Mouse (Mus musculus): ENCODE measurements around the gene Ino80d. TPM values are rescaled to one million over a fixed set of nuclear protein-coding genes. Genes with fewer than 3 reads are reported as not detected.

Ino80d gene
- polyA plus RNA-seq, 1 experiment from 2014 or later, result 10.5 TPM

GRCm38 (mm10) chr1:62950526-62950925, 163.9 kb downstream of the Ino80d start:
- no peaks in the 10 kb centered on the region for H3K36me3 ChIP-seq (ENCODE audit: control insufficient read depth, insufficient read depth)
- H3K4me2 ChIP-seq (ENCODE audit: low read length), result no peak overlapping the region
- no peak overlapping the region for H3K9ac ChIP-seq (replicated peaks; ENCODE audit: low read depth, low read length)
- WGBS, result 88% methylated on average over 9 of the region's 9 CpGs
- no peak overlapping the region for H3K27ac ChIP-seq (ENCODE audit: low read length)
- no peaks in the 10 kb centered on the region for H3K9me3 ChIP-seq (ENCODE audit: control insufficient read depth, low read length)
- no peak overlapping the region for H3K4me3 ChIP-seq (replicated peaks; ENCODE audit: low read length)
- H3K4me1 ChIP-seq (replicated peaks; ENCODE audit: control insufficient read depth, insufficient read depth, low read length), result no peaks in the 10 kb centered on the region; the same call in 1 of the 2 replicates
- no peak for ATAC-seq
- H3K27me3 ChIP-seq (replicated peaks; ENCODE audit: control insufficient read depth, insufficient read depth, low read length), result 0 out of 2 replicates have a peak, but pooled peaks cover 2% of the 10 kb centered on the region

DNA sequence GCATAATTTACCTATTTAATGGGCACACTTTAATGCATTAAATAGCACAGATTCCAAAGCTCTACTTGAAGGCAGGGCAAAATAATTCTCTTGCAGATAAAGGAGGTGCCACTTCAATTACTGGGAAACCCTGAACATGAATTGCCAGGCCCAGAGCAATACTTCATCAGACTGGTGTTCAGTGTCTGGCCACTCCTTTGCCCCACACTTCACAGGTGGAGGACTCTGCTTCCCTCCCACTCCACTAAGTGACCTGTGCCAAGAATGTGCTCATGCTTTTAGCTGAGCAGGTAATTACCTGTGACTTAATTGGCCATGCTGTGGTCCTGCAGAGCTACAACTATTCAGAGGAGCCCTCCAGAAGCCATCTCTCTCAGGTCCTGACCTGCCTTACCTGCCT, 166.7 kb downstream of the Ino80d start:
- Histone ChIP-seq H3K27me3 (replicated peaks; ENCODE audit: control insufficient read depth, insufficient read depth, low read length) (0 out of 2 replicates have a peak, but pooled peaks cover 2% of the 10 kb centered on the region), H3K27ac (ENCODE audit: low read length) (no peak overlapping the region), H3K9ac (replicated peaks; ENCODE audit: low read depth, low read length) (no peak overlapping the region), H3K4me3 (replicated peaks; ENCODE audit: low read length) (no peak overlapping the region), H3K4me1 (replicated peaks; ENCODE audit: control insufficient read depth, insufficient read depth, low read length) (no peaks in the 10 kb centered on the region; the same call in 1 of the 2 replicates), H3K4me2 (ENCODE audit: low read length) (no peak overlapping the region), H3K9me3 (ENCODE audit: control insufficient read depth, low read length) (no peaks in the 10 kb centered on the region), H3K36me3 (ENCODE audit: control insufficient read depth, insufficient read depth) (no peaks in the 10 kb centered on the region)
- no peak for ATAC-seq

DNA sequence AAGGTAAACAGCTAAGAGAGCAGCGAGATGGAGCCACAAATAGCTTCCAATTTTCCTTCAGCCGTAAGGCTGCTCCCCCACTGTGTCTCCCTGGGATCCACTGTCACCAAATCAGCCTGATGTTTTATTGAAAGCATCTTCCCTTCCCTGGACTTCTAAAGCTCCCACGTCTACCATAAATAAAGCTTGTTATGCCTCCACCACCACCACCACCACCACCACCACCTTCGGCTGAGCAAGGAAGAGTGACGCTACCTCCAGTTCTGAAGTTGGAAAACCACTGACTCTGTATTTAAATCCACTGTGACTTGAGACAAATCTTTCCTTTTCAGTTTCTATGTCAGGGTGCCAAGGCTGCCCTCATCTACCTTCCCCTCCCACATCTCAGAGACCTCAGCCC, 167.5 kb downstream of the Ino80d start:
- Histone ChIP-seq H3K9ac (replicated peaks; ENCODE audit: low read depth, low read length) (no peak overlapping the region), H3K4me2 (ENCODE audit: low read length) (no peak overlapping the region), H3K36me3 (ENCODE audit: control insufficient read depth, insufficient read depth) (no peaks in the 10 kb centered on the region), H3K9me3 (ENCODE audit: control insufficient read depth, low read length) (no peaks in the 10 kb centered on the region), H3K4me1 (replicated peaks; ENCODE audit: control insufficient read depth, insufficient read depth, low read length) (no peaks in the 10 kb centered on the region; the same call in 1 of the 2 replicates), H3K27me3 (replicated peaks; ENCODE audit: control insufficient read depth, insufficient read depth, low read length) (0 out of 2 replicates have a peak, but pooled peaks cover 2% of the 10 kb centered on the region), H3K27ac (ENCODE audit: low read length) (no peak overlapping the region), H3K4me3 (replicated peaks; ENCODE audit: low read length) (no peak overlapping the region)
- ATAC-seq, result no peak
- WGBS, result 70% methylated on average over 5 of the region's 5 CpGs

DNA sequence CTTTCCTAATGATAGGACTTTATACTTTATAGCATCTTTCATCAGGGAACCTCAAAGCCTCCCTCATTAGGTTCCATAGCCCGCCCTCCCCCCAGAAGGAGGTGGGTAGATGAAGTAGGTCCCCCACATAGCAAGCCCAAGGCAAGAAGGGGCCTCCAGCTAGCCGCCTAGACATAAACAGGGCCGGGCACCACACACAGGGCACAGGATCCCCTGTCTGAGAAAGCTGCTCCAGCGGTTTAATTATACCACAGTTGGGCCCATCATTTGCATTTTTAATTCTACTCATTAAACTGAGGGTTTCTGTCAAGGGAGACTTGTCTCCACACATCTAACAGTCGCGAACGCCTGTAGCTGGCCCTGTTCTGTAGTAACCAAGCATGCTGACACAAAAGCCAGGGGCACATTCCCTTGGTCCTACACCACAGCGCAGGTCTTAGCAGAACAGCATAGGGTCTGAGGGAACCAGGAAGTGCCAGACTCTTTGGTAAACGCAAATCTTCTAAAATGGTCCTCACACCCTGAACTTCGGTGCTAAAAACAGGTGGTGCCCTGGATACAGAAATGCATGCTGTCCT, 179.6 kb downstream of the Ino80d start:
- Histone ChIP-seq H3K9ac (replicated peaks; ENCODE audit: low read depth, low read length) (no peak overlapping the region), H3K4me1 (replicated peaks; ENCODE audit: control insufficient read depth, insufficient read depth, low read length) (peaks cover 23% of the 10 kb centered on the region), H3K4me2 (ENCODE audit: low read length) (peak overlapping the region; percentile 51), H3K27me3 (replicated peaks; ENCODE audit: control insufficient read depth, insufficient read depth, low read length) (peaks cover 23% of the 10 kb centered on the region), H3K27ac (ENCODE audit: low read length) (peak overlapping the region; percentile 71), H3K4me3 (replicated peaks; ENCODE audit: low read length) (no peak overlapping the region), H3K36me3 (ENCODE audit: control insufficient read depth, insufficient read depth) (no peaks in the 10 kb centered on the region), H3K9me3 (ENCODE audit: control insufficient read depth, low read length) (no peaks in the 10 kb centered on the region)
- 25% methylated on average over 10 of the region's 10 CpGs for WGBS
- peak; percentile 62 for ATAC-seq

DNA sequence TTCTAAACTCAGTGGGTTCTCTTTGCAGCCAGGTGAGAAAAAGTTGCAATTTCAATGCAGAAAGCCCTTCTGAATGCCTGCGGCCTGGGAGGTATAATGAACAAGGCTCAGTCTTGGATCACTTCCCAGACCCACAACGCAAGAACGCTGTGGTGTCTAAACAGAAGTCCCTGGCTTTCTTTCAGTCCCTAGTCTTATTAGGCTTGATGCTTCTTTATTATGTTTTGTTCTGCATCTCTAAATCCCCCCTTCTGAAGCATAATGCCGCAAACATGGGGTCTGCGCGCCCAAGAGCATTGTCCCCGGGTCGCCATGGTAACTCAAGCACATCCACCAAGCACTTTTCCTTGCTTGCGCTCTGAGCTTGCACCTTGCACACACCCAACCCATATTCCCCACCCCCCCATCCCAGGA, 180.4 kb downstream of the Ino80d start:
- peaks cover 23% of the 10 kb centered on the region for H3K4me1 ChIP-seq (replicated peaks; ENCODE audit: control insufficient read depth, insufficient read depth, low read length)
- H3K9me3 ChIP-seq (ENCODE audit: control insufficient read depth, low read length), result no peaks in the 10 kb centered on the region
- ATAC-seq, result peak; percentile 87
- peak overlapping the region; percentile 71 for H3K27ac ChIP-seq (ENCODE audit: low read length)
- H3K27me3 ChIP-seq (replicated peaks; ENCODE audit: control insufficient read depth, insufficient read depth, low read length), result peaks cover 25% of the 10 kb centered on the region
- 8% methylated on average over 9 of the region's 9 CpGs for WGBS
- H3K4me3 ChIP-seq (replicated peaks; ENCODE audit: low read length), result peak overlapping the region; percentile 21
- 0 out of 2 replicates have a peak overlapping the region, but pooled peaks have one; percentile 3 for H3K9ac ChIP-seq (replicated peaks; ENCODE audit: low read depth, low read length)
- H3K36me3 ChIP-seq (ENCODE audit: control insufficient read depth, insufficient read depth), result no peaks in the 10 kb centered on the region
- H3K4me2 ChIP-seq (ENCODE audit: low read length), result peak overlapping the region; percentile 51

DNA sequence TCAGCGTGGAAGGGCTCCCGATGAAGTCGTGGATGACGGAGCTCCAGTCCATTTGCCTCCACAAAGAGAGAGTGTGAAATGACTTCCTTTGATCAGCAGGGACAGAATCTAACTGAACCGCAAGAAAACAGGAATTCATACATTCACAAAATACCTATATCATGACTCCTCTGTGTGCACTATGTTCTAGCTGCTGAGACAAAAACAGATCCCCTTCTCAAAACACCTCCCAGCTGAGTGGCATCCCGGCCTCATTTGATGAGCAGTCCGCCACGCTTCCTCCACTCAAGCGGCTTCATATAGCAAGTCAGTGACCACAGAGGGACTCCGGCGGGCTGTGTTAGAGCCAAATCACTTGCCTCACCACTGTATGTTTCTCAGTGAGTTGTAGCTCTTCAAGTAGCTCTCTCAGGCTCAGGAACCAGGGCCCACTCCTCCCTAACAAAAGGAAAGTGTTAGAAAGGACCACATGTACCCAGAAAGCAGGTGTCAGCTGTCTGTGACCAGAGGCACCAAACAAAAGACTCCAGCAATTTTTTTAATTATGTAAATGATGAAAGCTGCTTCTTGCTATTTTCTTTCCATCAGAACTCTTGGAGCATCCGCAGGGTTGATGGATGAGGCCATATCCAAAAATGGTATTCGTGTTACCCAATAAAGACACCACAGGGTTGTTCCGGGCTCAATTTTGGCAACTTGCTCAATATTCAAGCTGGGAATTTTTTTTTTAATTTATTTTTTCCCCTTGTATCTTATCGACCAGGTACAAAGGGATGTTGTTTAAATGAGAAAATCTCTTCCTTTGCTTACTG, 181.0 kb downstream of the Ino80d start:
- no peaks in the 10 kb centered on the region for H3K9me3 ChIP-seq (ENCODE audit: control insufficient read depth, low read length)
- H3K4me1 ChIP-seq (replicated peaks; ENCODE audit: control insufficient read depth, insufficient read depth, low read length), result peaks cover 23% of the 10 kb centered on the region
- H3K27me3 ChIP-seq (replicated peaks; ENCODE audit: control insufficient read depth, insufficient read depth, low read length), result peaks cover 25% of the 10 kb centered on the region
- ATAC-seq, result 0 out of 2 replicates have a peak, but pooled peaks have one; percentile 24
- 40% methylated on average over 15 of the region's 15 CpGs for WGBS
- no peak overlapping the region for H3K9ac ChIP-seq (replicated peaks; ENCODE audit: low read depth, low read length)
- H3K4me3 ChIP-seq (replicated peaks; ENCODE audit: low read length), result no peak overlapping the region
- peak overlapping the region; percentile 51; the same call in 1 of the 2 replicates for H3K4me2 ChIP-seq (ENCODE audit: low read length)
- H3K36me3 ChIP-seq (ENCODE audit: control insufficient read depth, insufficient read depth), result no peaks in the 10 kb centered on the region
- H3K27ac ChIP-seq (ENCODE audit: low read length), result peak overlapping the region; percentile 71

DNA sequence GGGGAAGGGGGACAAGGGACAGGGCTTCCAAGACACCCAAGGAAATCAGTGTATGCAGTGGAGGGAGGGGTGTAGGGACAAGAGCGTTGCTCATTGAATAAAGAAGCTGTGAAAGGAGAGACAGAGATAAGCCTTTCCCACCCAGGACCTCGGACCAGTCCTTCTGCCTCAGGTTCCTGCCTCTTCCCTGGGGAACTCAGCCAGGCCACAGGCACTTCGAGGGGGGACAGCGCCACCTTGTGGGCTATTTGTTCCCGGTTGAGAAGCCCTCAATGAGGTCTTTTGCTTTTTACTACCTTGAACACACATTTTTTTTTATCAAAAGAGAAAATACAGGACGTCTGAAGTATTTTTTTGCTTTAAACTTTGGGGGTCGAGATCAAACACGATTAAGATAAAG, 185.0 kb downstream of the Ino80d start:
- ATAC-seq, result no peak
- WGBS, result 2% methylated on average over 8 of the region's 8 CpGs
- H3K4me2 ChIP-seq (ENCODE audit: low read length), result no peak overlapping the region

DNA sequence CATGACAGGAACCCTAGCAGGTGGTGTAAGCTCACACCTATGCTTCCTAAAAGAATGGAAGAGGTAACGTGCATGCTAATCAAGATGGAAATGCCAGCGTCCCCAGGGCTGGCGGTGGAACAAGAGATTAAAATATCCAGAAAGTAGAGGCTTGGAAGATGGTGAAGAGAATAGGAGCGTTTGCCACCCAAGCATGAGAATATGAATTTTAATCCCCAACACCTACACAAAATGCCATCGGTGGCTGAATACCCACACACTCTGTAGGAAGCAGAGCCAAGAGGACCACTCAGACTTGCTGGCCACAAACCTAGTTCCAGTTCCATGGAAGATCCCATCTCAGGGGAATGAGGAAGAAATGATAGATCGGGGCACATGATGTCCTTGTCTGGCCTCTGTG, 195.2 kb downstream of the Ino80d start:
- Histone ChIP-seq H3K4me2 (ENCODE audit: low read length) (no peak overlapping the region), H3K9me3 (ENCODE audit: control insufficient read depth, low read length) (no peaks in the 10 kb centered on the region), H3K4me3 (replicated peaks; ENCODE audit: low read length) (no peak overlapping the region), H3K9ac (replicated peaks; ENCODE audit: low read depth, low read length) (no peak overlapping the region), H3K36me3 (ENCODE audit: control insufficient read depth, insufficient read depth) (no peaks in the 10 kb centered on the region), H3K27ac (ENCODE audit: low read length) (no peak overlapping the region), H3K4me1 (replicated peaks; ENCODE audit: control insufficient read depth, insufficient read depth, low read length) (no peaks in the 10 kb centered on the region), H3K27me3 (replicated peaks; ENCODE audit: control insufficient read depth, insufficient read depth, low read length) (0 out of 2 replicates have a peak, but pooled peaks cover 2% of the 10 kb centered on the region)
- ATAC-seq, result no peak
- 94% methylated on average over 6 of the region's 6 CpGs for WGBS

More for the DNA sequence above, 185.0 kb downstream of the Ino80d start:
- Histone ChIP-seq H3K9ac (replicated peaks; ENCODE audit: low read depth, low read length) (no peak overlapping the region), H3K4me1 (replicated peaks; ENCODE audit: control insufficient read depth, insufficient read depth, low read length) (peaks cover 15% of the 10 kb centered on the region), H3K27me3 (replicated peaks; ENCODE audit: control insufficient read depth, insufficient read depth, low read length) (peaks cover 27% of the 10 kb centered on the region), H3K9me3 (ENCODE audit: control insufficient read depth, low read length) (no peaks in the 10 kb centered on the region), H3K4me3 (replicated peaks; ENCODE audit: low read length) (no peak overlapping the region), H3K27ac (ENCODE audit: low read length) (no peak overlapping the region), H3K36me3 (ENCODE audit: control insufficient read depth, insufficient read depth) (no peaks in the 10 kb centered on the region)

DNA sequence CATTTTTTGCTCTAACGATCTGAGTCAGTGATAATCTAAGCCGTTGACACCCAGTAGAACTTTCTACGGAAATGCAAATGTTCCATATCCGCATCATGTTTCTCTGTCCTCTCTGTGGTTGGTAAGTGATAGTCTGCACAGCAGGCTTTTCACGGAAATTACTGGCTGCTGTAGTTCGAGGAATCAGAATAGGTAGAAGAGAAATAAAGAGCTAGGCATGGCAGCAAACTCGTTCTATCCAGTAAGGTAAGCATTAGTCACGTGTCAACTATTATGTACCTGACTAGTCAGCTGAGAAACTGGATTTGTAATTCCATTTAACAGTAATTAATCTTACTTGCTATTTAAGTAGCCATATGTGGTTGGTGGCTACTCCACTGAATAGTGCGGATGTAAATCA, 197.9 kb downstream of the Ino80d start:
- Histone ChIP-seq H3K27ac (ENCODE audit: low read length) (no peak overlapping the region), H3K27me3 (replicated peaks; ENCODE audit: control insufficient read depth, insufficient read depth, low read length) (0 out of 2 replicates have a peak, but pooled peaks cover 2% of the 10 kb centered on the region), H3K9me3 (ENCODE audit: control insufficient read depth, low read length) (no peaks in the 10 kb centered on the region), H3K4me1 (replicated peaks; ENCODE audit: control insufficient read depth, insufficient read depth, low read length) (0 out of 2 replicates have a peak, but pooled peaks cover 2% of the 10 kb centered on the region), H3K4me3 (replicated peaks; ENCODE audit: low read length) (no peak overlapping the region), H3K4me2 (ENCODE audit: low read length) (no peak overlapping the region), H3K9ac (replicated peaks; ENCODE audit: low read depth, low read length) (no peak overlapping the region), H3K36me3 (ENCODE audit: control insufficient read depth, insufficient read depth) (no peaks in the 10 kb centered on the region)
- no peak for ATAC-seq
- 72% methylated on average over 9 of the region's 9 CpGs for WGBS
